Mouse (Mus musculus) stomach, postnatal 0 days (tissue): ENCODE measurements around the gene Zglp1. TPM values are rescaled to one million over a fixed set of nuclear protein-coding genes. Genes with fewer than 3 reads are reported as not detected.

Experiments
- ATAC-seq: fragments of 200-750 bp; cut with Nextera tagmentation; 2 replicates; pipeline ENCODE4 v1.8.0; 2017; ENCODE audit not compliant: low FRiP score, low TSS enrichment
- DNase-seq: peaks from one replicate; pipeline ENCODE4 v3.0.0-alpha.2; 2016; ENCODE audit warnings: low spot score
- H3K27ac ChIP-seq: fragments of 300-500 bp; sonication (generic); replicated peaks from 2 replicates; pipeline ENCODE4 v1.5.1; 2014; ENCODE audit warnings: mild to moderate bottlenecking, control low read depth
- H3K27me3 ChIP-seq: fragments of 300-500 bp; sonication (generic); 2 replicates; pipeline ENCODE4 v1.6.1; 2014; ENCODE audit warnings: low read length; ENCODE audit not compliant: control insufficient read depth, insufficient read depth
- H3K36me3 ChIP-seq: fragments of 300-500 bp; sonication (generic); 2 replicates; pipeline ENCODE4 v1.6.1; 2014; ENCODE audit warnings: low read length, mixed read lengths; ENCODE audit not compliant: control insufficient read depth, insufficient read depth
- H3K4me1 ChIP-seq: fragments of 300-500 bp; sonication (generic); replicated peaks from 2 replicates; pipeline ENCODE4 v1.6.1; 2014; ENCODE audit warnings: antibody characterized with exemption; ENCODE audit not compliant: control insufficient read depth, insufficient read depth
- H3K4me2 ChIP-seq: fragments of 300-500 bp; sonication (generic); replicated peaks from 2 replicates; pipeline ENCODE4 v1.6.1; 2014; ENCODE audit warnings: low read depth, mild to moderate bottlenecking, control low read depth, moderate library complexity
- H3K4me3 ChIP-seq: fragments of 300-500 bp; sonication (generic); 2 replicates; pipeline ENCODE4 v1.5.1; 2014; ENCODE audit warnings: low read depth, low read length, control low read depth
- H3K9ac ChIP-seq: fragments of 300-500 bp; sonication (generic); 2 replicates; pipeline ENCODE4 v1.6.1; 2014; ENCODE audit warnings: mild to moderate bottlenecking, low read length, control low read depth, mixed read lengths
- H3K9me3 ChIP-seq: fragments of 300-500 bp; sonication (generic); 2 replicates; pipeline ENCODE4 v1.6.1; 2016; ENCODE audit warnings: low read length; ENCODE audit not compliant: control insufficient read depth
- CTCF ChIP-seq: IDR thresholded peaks from 2 replicates; pipeline ENCODE4 v1.5.1; 2016; ENCODE audit warnings: antibody characterized with exemption, low read depth, mild to moderate bottlenecking, moderate library complexity
- EP300 ChIP-seq: optimal IDR thresholded peaks from 2 replicates; pipeline ENCODE3; 2016; ENCODE audit warnings: antibody characterized with exemption
- WGBS: fragments of 180-500 bp; shearing (Covaris S2); extraction: QIAGEN DNeasy Blood & Tissue Kit; methylation state at CpG from one replicate; pipeline ENCODE4 v1.1.7; 2014; 5-methylcytosine and 5-hydroxymethylcytosine counted together
- polyA plus RNA-seq: library from polyadenylated mRNA; unstranded; fragments of >200 nt; fragmentation: Nextera tagmentation; extraction: Ambion mirVana; gene quantifications from 2 replicates; pipeline ENCODE4 v1.2.1, GENCODE M21; 2015

The Zglp1 gene
- polyA plus RNA-seq, 1 experiment from 2014 or later: not detected

- no peak overlapping the region for H3K27ac ChIP-seq
- no peak overlapping the region; the same call in 1 of the 2 replicates for H3K4me2 ChIP-seq
- no peaks in the 10 kb centered on the region for H3K4me1 ChIP-seq
- DNase-seq (no peak), ATAC-seq (no peak)
- no peak overlapping the region for H3K9ac ChIP-seq
- H3K4me3 ChIP-seq: no peak overlapping the region
- 6% methylated on average over 22 of the region's 22 CpGs for WGBS
- no peaks in the 10 kb centered on the region for H3K36me3 ChIP-seq
- TF ChIP-seq CTCF: no peak
- no peak for TF ChIP-seq EP300
- no peaks in the 10 kb centered on the region for H3K9me3 ChIP-seq
- H3K27me3 ChIP-seq: peaks cover 35% of the 10 kb centered on the region
Measured at GRCm38 (mm10) chr9:21036666-21037065, 30.2 kb downstream of the Zglp1 start.

GRCm38 (mm10) chr9:21036161-21036560 lies 30.7 kb downstream of the Zglp1 start:
- no peaks in the 10 kb centered on the region for H3K9me3 ChIP-seq
- no peak overlapping the region for H3K27ac ChIP-seq
- no peaks in the 10 kb centered on the region for H3K4me1 ChIP-seq
- DNase-seq (no peak), ATAC-seq (no peak)
- TF ChIP-seq CTCF: no peak
- TF ChIP-seq EP300: no peak
- H3K9ac ChIP-seq: no peak overlapping the region
- H3K4me2 ChIP-seq: no peak overlapping the region
- no peak overlapping the region for H3K4me3 ChIP-seq
- no peaks in the 10 kb centered on the region for H3K36me3 ChIP-seq
- peaks cover 35% of the 10 kb centered on the region for H3K27me3 ChIP-seq
- WGBS: 15% methylated on average over 20 of the region's 20 CpGs

- H3K36me3 ChIP-seq: no peaks in the 10 kb centered on the region
- TF ChIP-seq EP300: no peak
- TF ChIP-seq CTCF: no peak
- H3K9ac ChIP-seq: no peak overlapping the region
- WGBS: 33% methylated on average over 9 of the region's 9 CpGs
- no peak for DNase-seq
- no peak overlapping the region for H3K4me2 ChIP-seq
- no peak overlapping the region for H3K4me3 ChIP-seq
- peaks cover 35% of the 10 kb centered on the region for H3K27me3 ChIP-seq
- no peak for ATAC-seq
- no peaks in the 10 kb centered on the region for H3K4me1 ChIP-seq
- no peak overlapping the region for H3K27ac ChIP-seq
- H3K9me3 ChIP-seq: no peaks in the 10 kb centered on the region
Measured at GRCm38 (mm10) chr9:21035586-21035985, 31.3 kb downstream of the Zglp1 start.

- Histone ChIP-seq H3K36me3 (no peaks in the 10 kb centered on the region), H3K4me1 (0 out of 2 replicates have a peak, but pooled peaks cover 3% of the 10 kb centered on the region), H3K4me2 (no peak overlapping the region), H3K27me3 (peaks cover 35% of the 10 kb centered on the region), H3K27ac (no peak overlapping the region), H3K9me3 (no peaks in the 10 kb centered on the region), H3K4me3 (no peak overlapping the region), H3K9ac (no peak overlapping the region)
- ATAC-seq: no peak
- whole genome bisulfite sequencing: 10% methylated on average over 17 of the region's 17 CpGs
- TF ChIP-seq CTCF: no peak
- TF ChIP-seq EP300: no peak
- DNase-seq: peak; percentile 38
Measured at GRCm38 (mm10) chr9:21034481-21035085, 32.3 kb downstream of the Zglp1 start.

GRCm38 (mm10) chr9:21033136-21033535 lies 33.8 kb downstream of the Zglp1 start:
- Histone ChIP-seq H3K9ac (peak overlapping the region; percentile 55), H3K4me2 (peak overlapping the region; percentile 95), H3K4me1 (0 out of 2 replicates have a peak, but pooled peaks cover 3% of the 10 kb centered on the region), H3K4me3 (peak overlapping the region; percentile 52), H3K36me3 (no peaks in the 10 kb centered on the region), H3K9me3 (no peaks in the 10 kb centered on the region), H3K27ac (no peak overlapping the region), H3K27me3 (peaks cover 32% of the 10 kb centered on the region)
- peak; percentile 77 for ATAC-seq
- WGBS: under 1% methylated on average over 34 of the region's 34 CpGs
- DNase-seq: peak; percentile 93
- TF ChIP-seq CTCF (no peak), EP300 (no peak)

GRCm38 (mm10) chr9:21032491-21032890 lies 34.4 kb downstream of the Zglp1 start:
- H3K4me3 ChIP-seq: peak overlapping the region; percentile 52
- WGBS: 5% methylated on average over 7 of the region's 7 CpGs
- 0 out of 2 replicates have a peak, but pooled peaks cover 3% of the 10 kb centered on the region for H3K4me1 ChIP-seq

More at GRCm38 (mm10) chr9:21032491-21032890, 34.4 kb downstream of the Zglp1 start:
- ATAC-seq (no peak), DNase-seq (no peak)
- no peaks in the 10 kb centered on the region for H3K9me3 ChIP-seq
- no peak overlapping the region for H3K27ac ChIP-seq
- TF ChIP-seq CTCF (no peak), EP300 (no peak)
- H3K27me3 ChIP-seq: peaks cover 28% of the 10 kb centered on the region
- H3K36me3 ChIP-seq: no peaks in the 10 kb centered on the region
- H3K9ac ChIP-seq: no peak overlapping the region
- H3K4me2 ChIP-seq: peak overlapping the region; percentile 95
